Mouse (Mus musculus) layer of hippocampus, postnatal 14 days (tissue): ENCODE measurements around the gene Gm38392. TPM values are rescaled to one million over a fixed set of nuclear protein-coding genes. Genes with fewer than 3 reads are reported as not detected.

ENCODE experiments used
- DNase-seq, 2 experiments: peaks; one replicate each; pipeline ENCODE4 v3.0.0; 2021 to 2022; ENCODE audit warnings: low spot score in 2 of 2, mixed read lengths in 1 of 2
- total RNA-seq, 2 experiments: library from RNA; stranded (reverse); gene quantifications; 2 replicates each; pipeline ENCODE4 v1.2.3; 2021

Gene Gm38392
- total RNA-seq, 2 experiments from 2014 or later = not detected

GRCm38 (mm10) chr3:88237556-88238194 is 49.3 kb downstream of the Gm38392 start:
- no peak for DNase-seq

- no peak for DNase-seq
Observed at GRCm38 (mm10) chr3:88237161-88237555, 49.9 kb downstream of the Gm38392 start.

GRCm38 (mm10) chr3:88235616-88236015 is 51.4 kb downstream of the Gm38392 start:
- no peak for DNase-seq

DNA sequence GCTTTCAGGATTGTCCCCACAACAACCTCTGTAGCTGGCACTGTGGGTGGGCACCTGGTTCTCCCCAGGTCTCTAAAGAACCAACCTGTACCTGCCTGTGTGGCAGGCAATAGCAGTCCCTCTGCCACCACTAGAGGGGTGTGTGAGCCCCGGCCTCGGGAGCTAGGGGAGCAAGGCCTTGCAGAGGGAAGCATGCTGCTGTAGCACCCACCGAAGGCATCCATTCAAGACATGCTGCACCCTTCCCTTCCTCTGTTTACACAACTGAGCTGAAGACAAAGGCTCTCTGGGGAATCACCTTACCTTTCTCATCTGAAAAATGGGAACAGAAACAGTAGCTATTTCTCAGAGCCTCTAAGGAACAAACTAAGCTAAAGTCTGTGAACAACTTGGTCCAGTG is 51.8 kb downstream of the Gm38392 start:
- peak in 1 of 2 experiments; percentile 20 for DNase-seq

DNA sequence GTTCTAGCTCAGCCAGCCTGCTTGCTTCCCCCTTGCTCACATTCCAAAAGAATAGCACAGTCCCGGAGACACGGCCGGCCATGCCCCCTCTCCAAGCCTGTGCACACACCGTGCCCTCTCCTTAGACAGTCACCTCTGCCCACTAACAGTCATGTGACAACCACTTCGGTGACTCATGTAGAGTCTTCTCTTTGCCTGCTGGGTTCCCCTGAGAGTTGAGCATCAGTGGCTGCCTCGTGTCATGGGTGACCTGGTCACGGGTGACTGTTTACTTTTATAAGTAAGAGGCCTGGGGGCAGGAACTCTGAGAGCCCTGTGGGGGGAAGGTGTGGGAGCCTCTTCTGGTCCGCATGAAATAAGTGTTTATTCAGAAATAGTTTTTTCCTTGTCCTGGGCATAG is 53.0 kb downstream of the Gm38392 start:
- DNase-seq = no peak

DNA sequence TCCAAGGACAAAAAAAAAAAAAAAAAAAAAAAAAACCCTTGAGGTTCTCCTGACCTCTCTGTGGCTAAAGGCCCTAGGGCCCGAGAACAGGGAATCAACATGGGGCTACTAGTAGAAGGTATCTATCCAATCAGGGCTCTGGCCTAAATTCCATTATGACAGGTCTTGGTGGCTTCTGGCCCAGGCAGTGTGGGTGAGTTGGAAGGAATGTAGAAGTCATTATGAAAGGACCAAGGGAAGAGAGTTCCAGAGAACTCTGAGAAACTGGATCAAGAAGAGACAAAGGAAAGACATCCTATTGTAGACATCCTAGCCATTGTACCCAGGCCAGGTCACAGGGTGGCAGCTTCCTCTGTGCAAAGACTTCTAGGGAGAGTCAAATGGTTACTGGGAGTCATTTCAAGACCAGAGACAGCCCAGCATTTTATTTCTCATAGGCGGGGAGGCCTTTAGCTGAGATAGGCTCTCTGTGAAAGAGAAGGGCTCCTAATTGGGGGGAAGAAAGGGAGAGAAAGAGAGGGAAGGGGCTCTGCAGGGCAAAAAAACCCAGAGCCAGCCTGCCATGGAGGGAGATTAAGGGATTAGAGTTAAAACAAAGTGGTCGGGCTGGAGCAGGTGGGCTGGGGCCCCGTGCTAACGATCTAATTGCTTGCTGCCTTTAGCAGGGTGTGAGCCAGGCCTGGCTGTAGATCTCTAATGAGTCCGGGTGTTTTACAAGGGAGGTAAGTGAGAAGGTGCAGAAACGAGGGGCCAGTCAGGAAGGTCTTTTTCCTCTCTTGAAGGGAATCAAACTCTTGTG is 54.0 kb downstream of the Gm38392 start:
- DNase-seq = peak in 1 of 2 experiments; percentile 47

DNA sequence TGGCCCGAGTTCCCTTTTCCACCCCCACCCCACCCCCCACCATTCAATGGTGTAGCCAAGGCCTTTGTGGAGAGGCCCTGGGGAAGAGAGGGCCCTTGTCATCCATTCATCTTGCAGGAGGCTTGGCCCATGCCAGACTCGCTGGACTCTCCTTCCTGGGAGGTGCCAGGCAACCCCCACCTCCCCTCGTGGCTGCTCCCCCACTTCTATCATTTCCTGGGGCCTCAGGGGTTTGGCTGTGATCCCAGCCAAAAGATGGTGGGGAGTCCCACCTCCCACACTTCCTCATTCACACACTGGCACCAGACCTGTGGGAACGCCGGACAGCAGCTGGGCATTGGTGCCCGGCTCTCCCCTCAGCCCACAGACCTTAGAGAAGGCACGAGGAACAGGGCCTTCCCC is 54.7 kb downstream of the Gm38392 start:
- peak; percentile 75 to 89 for DNase-seq

DNA sequence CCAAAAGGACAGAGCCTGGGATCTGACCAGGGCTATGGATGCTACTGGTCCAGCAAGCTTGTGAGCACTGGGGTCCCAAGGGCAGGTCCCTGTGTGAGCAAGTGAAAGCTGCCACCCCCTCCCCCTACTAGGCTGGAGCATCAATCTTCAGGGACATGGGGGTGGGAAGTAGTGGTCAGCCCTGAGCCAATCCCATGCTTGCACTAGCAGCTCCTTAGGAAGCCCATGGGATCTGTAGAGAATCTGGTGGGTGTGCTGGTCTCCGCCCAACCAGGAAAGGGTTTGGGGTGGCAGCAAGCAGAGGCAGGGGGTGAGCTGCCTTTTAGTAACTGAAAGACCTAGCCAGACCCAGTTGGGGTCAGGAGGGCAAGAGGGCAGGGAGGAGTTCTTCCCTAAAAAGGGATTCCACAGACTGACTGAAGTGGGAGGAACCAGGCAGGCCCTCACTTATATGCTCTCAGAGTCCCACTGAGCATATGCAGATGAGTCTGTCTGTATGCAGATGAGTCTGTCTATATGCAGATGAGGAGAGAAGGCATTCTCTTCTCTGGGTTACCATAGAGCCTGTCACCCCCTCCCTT is 55.9 kb downstream of the Gm38392 start:
- peak; percentile 54 to 67 for DNase-seq

GRCm38 (mm10) chr3:88230262-88231047 is 56.6 kb downstream of the Gm38392 start:
- DNase-seq = peak; percentile 39 to 47

DNA sequence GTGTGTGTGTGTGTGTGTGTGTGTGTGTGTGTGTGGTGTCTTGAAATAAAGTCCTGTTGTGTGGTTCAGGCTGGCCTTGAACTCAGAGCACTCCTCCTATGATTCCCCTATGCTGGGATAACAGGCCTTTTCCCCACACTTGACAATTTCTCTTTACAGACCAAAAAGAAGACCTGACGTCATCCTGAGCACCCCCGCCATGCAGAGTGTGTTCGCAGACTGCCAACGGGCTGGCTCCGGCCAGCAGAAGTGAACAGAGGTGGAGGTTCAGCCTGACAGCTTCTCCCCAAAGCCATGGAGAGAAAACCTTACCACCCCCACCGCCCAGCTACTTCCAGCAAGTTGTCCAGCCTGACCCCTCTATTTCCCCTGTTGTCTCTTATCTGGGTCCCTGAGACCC is 57.5 kb downstream of the Gm38392 start:
- DNase-seq = peak; percentile 19 to 32

- peak; percentile 25 to 43 for DNase-seq
Observed at GRCm38 (mm10) chr3:88228906-88229305, 58.1 kb downstream of the Gm38392 start.

DNA sequence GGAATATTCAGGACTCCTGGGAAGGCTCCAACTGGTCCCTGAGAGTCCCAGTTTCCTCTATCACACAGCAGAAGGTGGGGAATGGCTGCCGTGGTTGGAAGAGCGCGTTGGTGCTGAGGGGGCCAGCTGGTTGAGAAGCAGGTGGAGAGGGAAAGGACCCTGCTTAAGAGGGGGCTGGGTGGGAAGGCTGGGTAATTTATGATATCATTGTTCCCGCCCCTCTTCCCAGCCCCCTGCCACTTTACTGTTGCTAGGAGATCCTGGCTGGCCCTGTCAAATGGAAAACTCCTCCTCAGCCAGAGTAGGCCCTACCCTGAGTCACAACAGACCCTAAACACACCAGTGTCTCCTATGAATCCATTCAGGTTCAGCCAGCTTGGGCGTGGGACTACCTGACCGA is 59.0 kb downstream of the Gm38392 start:
- peak in 1 of 2 experiments; percentile 69 for DNase-seq

- no peak for DNase-seq
Observed at GRCm38 (mm10) chr3:88227260-88227659, 59.8 kb downstream of the Gm38392 start.

DNA sequence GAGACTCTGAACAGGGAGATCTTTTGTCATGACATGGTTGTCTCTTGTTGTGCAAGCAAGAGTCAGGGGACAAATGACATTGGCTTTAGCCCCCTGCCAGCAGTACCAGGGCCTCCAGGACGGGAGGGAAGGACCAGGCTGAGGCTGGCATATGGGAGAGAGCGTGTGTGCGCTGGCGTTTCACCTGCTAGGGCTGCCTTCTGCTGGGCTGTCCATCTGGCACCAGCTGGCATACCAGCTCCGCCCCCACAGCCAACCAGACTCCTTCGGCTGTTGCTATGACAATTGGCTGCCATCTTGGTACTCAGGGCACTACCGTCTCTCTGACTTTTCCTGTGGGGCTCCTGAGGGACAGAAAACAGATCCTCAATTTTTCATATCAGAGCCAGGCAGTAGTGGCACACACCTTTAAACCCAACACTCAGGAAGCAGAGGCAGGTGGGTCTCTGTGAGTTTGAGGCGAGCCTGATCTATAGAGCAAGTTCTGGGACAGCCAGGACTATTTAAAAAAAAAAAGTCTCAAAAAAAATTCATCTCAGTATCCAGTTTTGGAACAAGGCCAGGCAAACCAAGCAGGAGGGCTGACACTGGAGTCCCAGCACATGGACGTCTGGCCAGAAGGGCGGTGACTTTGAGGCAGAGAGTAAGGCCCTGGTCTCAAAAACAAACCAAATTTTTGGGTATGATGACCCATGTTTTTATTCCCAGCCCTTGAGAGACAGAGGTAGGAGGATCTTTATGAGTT is 60.7 kb downstream of the Gm38392 start:
- DNase-seq = peak in 1 of 2 experiments; percentile 86

- DNase-seq = no peak
Observed at GRCm38 (mm10) chr3:88224929-88225328, 62.1 kb downstream of the Gm38392 start.

GRCm38 (mm10) chr3:88222446-88222845 is 64.6 kb downstream of the Gm38392 start:
- DNase-seq = no peak

- peak; percentile 84 to 94 for DNase-seq
Observed at GRCm38 (mm10) chr3:88221519-88222390, 65.3 kb downstream of the Gm38392 start.

- no peak for DNase-seq
Observed at GRCm38 (mm10) chr3:88220842-88221241, 66.2 kb downstream of the Gm38392 start.

DNA sequence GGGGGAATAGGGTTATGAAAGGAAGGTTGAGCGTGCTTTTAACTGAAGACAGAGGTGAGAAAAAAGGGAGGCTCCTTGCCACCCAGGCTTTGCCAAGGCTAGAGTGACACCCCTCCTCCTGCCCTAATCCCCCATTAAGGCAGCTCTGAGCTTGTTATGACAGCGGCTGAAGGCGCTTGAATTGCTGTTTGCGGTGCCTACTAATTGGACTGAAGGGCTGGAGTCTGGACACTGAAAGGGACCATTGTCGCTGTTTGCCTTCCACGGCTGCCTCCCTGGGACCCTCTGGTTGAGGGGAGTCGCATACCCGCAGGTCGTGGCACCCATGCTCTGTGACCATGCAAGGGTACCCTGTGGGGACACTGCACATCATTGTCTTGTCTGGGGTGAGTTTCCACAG is 67.1 kb downstream of the Gm38392 start:
- DNase-seq = no peak

- DNase-seq = no peak
Observed at GRCm38 (mm10) chr3:88217679-88218078, 69.3 kb downstream of the Gm38392 start.
